Mouse (Mus musculus): ENCODE results near the gene Styxl1. TPM values are rescaled to one million over a fixed set of nuclear protein-coding genes. Genes with fewer than 3 reads are reported as not detected.
A peak's percentile ranks its signal among the peaks of the same experiment; 100 is the strongest.

The Styxl1 gene
- total RNA-seq, 2 experiments from 2014 or later: 2.1 TPM; not detected in 1

DNA sequence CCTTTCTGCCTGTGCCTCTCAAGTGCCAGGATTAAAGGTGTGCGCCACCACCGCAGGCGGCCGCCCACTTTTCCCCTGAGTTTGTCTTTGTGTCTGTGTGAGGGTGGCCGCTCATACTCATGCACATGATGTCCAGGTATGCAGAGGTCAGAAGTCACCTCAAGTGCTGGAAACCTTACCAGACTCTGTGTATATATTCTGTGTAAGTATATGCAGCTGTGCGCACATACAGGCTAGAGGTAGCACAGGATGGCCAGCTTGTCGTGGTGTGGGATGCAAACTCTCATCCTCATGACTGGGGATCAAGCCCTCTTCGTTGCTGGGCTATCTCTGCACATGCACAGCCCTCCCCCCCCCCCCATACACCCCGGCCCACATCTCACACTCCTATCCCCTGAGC lies 50.3 kb downstream of the Styxl1 start:
- ATAC-seq (replicated peaks; ENCODE audit: poor library complexity, severe bottlenecking): no peak

DNA sequence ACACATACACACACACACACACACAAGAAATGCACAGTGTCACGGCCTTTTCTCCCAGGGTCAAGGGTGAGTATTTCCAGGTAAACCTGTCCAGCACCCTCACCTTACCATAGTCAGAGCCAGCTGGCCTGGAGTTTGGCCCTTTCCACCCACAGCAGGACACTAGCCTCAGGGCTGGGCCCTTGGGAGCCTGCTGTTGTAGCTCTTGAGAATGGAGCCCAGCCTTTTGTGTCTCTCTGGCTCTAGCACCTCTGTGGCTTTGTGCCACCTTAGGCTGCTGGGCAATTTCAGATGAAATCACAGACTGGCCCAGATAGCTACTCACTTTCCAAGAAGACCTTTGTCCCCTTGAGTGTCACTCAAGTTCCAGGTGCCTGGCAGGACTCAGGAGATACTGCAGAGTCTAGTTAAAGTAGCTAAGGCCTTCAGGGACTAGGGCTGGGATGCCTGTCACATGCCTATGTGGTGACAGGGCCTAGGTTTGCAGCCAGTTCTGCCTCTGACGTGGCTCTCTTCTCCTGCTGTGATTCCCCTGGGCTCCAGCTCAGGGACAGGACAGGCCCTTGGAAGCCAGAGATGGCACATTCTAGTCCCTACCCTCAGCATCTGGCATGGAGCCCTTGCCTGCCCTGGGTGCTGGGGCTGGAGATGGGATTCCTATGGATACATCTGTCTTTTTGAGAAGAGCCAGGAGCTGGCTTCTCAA lies 51.4 kb downstream of the Styxl1 start:
- ATAC-seq (replicated peaks; ENCODE audit: poor library complexity, severe bottlenecking): no peak

DNA sequence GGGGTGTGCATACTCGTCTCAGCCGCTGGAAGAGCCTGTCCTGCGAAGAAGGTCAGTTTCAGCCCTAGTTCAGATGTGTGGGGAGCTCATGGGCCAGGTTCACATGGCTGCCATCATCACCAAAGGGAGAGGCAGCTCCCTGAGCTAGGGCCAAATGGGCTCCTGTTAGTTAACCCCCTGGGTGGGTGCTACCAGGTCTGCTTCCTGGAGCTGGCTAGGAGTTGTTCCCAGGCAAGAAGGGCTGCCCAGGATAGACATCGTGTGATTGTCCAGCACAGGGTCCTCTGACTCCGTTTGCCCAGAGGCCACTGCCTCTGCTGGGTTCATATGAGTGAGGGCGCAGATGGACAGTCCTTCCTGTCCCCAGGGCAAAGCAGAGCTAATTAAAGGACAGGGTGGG lies 52.2 kb downstream of the Styxl1 start:
- ATAC-seq (replicated peaks; ENCODE audit: poor library complexity, severe bottlenecking): no peak

DNA sequence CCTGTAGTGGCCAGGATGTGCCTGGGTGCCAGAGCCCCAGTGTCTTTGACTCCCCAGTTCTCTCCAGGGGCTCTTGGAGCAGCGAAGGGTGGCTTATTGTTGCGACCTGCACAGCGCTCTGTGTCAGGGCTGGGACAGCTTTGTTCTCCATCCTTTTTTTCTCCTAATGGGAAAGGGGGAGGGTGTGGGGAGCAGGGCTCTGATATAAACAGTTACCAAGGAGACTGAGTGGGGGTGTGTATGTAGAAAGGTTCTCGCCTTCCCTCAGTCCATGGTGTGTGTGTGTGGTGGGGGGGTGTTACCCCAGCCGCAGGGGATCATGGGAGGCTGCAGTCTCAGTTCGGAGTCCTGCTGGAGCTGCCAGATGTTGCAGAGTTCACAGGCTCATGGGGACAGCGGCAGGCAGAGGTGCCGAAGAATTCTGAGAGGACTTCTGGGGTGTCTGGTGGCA lies 52.8 kb downstream of the Styxl1 start:
- no peak for ATAC-seq (replicated peaks; ENCODE audit: poor library complexity, severe bottlenecking)

DNA sequence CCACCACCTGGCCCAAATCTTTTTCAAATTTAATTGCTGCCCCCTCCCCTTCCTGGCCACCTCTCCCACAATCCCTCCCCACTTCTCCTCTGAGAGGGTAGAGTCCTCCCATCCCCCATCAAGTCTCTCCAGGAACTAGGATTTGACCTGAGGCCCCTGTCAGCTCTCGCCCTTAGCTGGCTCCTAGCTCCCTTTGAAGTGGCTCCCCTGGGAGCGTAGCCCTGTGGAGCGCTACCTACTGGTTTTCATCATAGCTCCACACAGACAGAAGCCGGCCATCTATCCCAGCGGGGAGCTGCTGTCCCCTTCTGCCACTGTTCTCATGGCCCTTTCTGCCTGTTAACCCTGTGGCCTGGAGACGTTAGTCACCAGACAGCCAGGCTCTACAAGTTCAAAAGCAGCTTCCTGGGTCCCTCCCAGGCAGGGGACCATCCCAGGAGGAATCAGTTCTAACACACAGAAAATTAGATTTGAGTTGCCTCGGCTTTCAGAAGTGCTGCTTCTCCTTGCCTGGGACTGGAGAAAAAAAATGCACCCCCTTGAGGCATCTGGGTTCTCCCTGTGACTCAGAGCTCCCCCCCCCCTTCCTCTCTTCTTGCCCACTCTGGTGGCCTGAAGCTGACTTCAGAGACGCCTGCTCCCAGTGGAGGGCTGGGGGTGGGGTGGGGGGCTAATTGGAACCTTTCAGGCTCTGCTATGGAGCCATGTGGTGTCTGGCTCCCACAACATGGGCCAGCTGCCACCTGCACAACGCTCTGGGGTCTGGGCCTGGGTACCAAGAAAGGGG lies 53.5 kb downstream of the Styxl1 start:
- no peak for ATAC-seq (replicated peaks; ENCODE audit: poor library complexity, severe bottlenecking)

DNA sequence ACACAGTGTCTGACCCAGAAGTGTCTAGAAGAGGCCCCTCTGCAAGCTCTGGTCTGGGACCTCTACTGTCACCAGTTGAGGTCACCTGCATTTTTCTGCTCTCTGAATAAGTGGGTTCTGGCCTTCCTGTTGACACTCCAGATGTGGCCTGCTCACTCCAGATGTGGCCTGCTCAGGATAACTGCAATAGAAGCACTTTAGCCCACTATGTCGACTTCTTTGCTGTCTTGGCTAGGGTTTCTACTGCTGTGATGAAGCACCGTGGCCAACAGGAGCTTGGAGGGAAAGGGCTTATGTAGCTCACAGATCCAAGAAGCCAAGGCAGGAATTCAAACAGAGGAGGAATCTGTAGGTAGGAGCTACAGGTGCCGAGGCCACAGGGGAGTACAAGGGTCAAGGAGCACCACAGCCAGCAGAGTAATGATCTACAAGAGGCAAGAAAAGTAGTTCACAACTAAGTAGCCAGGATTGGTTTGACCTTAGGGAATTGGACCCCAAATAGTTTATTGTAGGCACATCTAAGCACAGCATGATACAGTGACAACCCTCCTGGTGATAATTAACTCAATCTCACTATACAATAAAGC lies 54.9 kb downstream of the Styxl1 start:
- ATAC-seq (replicated peaks; ENCODE audit: poor library complexity, severe bottlenecking): no peak

DNA sequence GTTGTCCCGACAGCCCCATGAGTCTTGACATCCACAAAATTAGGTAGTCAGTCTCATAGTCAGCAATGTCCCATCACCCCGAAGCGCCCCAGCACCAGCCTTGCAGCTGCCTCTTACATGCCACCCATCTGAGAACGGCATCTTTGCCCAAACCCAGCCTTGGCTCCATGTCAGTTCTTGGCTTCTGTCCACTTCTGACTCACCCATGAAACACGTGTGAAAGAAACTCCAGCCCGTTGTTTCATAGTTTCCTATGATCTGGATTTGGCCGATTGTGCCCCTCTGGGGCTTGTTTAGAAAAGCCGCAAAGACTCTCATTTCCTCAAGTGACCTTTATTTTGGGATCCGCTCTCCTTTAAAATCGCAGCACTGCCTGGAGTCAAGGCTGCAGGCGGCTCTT lies 56.1 kb downstream of the Styxl1 start:
- no peak for ATAC-seq (replicated peaks; ENCODE audit: poor library complexity, severe bottlenecking)

DNA sequence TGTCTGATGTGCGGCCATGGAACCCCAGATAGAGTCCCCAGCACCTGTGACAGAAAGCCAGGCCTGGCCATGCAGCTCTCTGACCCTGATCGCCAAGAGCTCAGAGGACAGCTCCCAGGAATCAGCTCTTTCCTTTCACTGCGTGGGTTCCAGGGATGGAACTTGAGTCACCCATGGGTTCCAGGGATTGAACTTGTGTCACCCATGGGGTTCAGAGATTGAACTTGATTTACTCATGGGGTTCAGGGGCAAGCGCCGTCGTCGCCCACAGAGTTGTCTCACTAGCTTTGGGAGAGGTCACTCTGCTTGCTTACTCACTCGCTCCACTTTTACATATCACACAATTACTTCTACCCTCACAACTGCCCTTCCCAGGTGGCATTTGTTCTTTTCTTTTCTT lies 57.1 kb downstream of the Styxl1 start:
- no peak for ATAC-seq (replicated peaks; ENCODE audit: poor library complexity, severe bottlenecking)

DNA sequence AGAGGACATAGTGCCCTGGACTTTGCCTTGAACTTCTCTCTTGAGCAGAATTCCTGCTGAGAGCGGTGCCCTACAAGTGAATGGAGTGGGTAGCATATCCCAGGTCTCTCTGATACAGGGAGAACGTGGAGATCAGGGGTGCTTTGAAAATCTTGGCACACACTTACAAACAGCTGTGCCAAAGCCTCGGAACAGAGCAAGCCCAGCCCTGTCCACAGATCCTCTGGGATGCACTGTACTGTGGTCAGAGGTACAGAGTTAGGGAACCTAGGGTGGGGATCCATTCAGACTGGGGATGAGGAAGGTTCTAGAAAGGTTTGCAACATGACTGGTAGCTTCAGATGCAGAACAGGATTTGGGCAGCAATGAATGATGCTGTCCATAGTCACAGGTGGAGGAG lies 58.1 kb downstream of the Styxl1 start:
- no peak for ATAC-seq (replicated peaks; ENCODE audit: poor library complexity, severe bottlenecking)

DNA sequence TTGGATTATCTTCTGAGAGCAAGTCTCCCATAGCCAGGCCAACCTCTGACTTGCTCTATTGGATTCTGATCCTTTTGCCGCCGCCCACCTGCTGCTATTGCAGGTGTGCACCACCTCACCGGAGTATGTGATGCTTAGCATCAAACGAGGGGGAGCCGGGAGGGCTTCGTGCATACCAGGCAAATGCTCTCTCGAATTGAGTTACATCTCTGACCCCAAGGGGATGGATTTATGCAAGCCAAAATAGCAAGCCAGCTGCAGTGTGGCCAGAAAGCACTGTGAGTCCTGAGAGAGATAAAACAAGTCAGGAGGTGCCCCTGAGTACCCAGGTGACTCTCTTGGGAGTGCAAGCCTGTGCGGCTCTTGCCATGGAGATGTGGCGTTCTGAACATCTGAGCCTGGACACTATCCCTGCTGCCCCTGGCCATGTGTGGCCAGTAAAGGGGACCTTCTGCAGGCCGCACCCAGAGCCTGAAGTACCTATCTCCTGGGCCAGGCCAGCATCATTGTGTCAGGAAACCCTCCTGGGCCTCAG lies 58.5 kb downstream of the Styxl1 start:
- ATAC-seq (replicated peaks; ENCODE audit: poor library complexity, severe bottlenecking): no peak

DNA sequence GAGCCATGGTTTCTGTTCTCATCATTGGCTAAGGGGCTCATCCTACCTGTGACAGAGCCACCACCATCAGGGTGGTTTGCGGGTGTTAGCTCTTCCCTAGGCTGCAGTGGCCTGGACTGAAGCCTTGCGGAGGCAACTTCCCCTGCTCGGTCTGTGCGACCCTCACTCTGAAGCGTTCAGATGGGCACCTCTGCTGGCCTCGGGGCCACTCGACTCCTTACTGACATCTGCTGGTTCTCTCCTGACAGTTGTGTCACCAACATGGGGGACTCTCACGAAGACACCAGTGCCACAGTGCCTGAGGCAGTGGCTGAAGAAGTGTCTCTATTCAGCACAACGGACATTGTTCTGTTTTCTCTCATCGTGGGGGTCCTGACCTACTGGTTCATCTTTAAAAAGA lies 62.6 kb downstream of the Styxl1 start:
- no peak for ATAC-seq (replicated peaks; ENCODE audit: poor library complexity, severe bottlenecking)

DNA sequence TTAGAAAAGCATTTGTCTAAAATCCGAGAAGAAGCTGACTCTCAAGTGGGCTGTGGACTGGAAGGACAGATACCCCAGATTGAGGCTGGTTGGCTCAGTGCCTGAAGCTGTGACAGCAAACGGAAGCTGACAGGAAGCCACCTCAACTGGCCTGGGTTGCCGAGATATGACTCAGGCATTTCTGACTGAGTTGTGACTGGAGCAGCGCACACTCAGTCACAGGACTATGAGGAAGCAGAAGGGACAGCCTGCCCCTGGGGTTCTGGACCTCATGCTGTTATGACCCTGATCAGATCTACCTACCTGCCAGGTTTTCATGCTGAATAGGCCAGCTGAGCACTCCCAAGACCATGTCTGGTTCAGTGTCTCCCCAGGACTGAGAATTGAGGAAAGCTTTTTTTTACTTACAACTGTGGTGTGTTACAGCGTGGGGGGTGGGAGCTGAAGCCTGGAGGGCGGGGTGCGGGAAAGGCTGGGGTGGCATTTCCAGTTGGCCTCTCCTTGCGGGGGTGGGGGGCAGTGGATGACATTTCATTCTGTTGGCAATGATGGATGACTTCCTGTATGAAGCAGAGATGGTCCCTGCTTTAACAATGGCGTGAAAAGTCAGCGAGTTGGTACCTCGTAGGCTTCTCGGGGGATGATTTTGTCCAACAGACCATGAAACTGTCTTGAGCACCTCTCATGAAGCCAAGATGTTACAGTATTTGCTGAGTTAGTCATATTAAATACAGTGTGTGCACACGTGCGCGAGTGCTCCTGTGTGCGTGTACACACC lies 64.6 kb downstream of the Styxl1 start:
- peak; percentile 92 for ATAC-seq (replicated peaks; ENCODE audit: poor library complexity, severe bottlenecking)

DNA sequence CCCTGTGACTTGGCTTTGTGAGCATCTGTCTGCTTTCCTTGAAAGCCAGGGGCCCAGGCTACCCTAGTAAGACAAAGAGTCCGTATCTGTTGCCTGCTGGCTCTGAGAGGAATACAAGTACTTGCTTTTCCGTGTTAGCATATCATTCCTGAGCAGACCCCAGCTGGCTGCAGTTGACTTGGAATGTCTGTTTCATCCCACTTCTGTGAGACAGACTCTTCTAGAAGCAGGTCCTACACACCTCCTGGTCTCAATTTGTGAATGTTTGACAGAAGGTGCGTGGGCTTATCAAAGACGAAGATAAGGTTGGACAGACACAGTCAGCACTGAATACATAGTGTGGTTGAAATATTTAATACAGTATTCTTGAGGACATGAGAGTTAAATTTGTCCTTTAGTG lies 65.4 kb downstream of the Styxl1 start:
- no peak for ATAC-seq (replicated peaks; ENCODE audit: poor library complexity, severe bottlenecking)

DNA sequence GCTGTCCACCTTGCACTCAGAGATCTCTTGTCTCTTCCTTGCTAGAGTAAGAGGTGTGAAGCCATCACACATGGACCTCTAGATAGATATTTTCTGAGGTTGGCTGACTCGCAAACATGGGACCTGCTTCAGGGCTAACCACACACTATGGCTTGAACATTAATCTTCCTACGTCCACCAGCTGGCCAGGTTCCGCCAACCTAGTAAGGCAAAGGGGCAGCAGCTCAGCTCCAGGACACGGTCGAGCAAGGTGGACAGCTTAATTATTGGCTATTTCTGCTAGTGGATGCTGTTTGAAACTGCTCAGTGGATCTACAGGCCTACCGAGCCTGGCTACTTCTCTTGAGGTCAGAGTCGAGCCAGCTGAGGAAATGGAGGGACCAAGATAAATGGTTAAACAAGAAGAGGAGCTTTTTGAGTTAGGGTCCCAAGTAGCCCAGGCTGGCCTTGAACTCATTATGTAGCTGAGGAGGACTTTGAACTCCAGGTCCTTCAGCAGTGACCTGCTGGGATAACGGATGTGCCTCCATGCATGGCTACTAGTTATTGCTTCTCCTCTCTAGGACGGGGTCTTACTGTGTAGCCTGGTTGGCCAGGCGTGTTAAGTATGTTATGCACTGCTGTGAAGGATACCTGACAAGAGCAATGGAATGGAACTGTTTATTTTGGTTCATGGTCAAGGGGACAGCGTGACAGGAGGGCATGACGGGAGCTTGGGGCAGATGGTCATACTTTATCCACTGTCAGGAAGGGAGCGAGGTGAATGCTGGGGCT lies 66.4 kb downstream of the Styxl1 start:
- no peak for ATAC-seq (replicated peaks; ENCODE audit: poor library complexity, severe bottlenecking)

DNA sequence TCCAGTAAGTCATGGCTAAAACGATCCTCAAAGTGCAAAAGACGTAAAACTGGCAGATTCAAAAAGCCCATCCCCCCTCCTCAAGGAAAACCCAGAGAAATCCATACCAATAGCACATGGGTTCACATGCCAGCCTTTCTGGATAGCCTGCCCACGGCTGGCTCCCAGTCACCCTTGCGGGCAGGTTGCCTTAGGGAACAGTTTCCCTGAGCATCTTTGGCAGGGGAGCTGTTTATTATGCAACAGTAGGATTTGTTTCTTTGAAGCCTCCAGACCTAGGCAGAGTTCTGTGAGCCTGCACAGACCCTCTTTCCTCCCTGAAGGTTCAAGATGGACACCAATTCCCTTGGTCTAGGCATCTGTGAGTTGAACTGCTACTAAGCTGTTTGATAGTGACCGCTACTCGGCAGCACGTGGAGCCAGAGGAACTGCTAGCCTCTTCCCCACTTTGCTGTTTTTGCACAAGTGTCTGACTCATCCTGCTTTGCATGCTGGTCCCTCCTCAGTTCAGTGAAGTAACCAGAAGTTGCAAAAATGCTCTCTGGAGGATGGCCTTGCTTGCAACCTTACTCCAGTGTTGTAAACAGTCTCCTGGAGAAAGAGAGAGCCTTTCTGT lies 67.5 kb downstream of the Styxl1 start:
- ATAC-seq (replicated peaks; ENCODE audit: poor library complexity, severe bottlenecking): peak; percentile 75

DNA sequence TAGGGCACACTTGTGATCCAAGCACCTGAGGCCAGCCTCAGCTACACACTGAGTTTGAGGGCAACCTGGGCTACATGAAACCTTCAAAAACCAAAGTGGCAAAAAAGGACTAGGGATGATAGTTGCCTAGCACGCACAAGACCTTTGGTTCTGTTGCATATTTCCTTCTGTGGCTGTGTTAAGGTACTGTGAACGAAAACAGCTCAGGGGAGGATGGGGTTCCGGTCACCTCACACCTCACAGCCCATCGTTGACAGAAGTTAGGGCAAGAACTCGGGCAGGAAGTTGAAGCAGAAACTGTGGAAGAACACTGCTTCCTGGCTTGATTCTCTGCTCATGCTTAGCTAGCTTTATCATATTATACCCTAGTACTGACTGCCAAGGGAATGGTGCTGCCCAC lies 68.5 kb downstream of the Styxl1 start:
- ATAC-seq (replicated peaks; ENCODE audit: poor library complexity, severe bottlenecking): no peak

DNA sequence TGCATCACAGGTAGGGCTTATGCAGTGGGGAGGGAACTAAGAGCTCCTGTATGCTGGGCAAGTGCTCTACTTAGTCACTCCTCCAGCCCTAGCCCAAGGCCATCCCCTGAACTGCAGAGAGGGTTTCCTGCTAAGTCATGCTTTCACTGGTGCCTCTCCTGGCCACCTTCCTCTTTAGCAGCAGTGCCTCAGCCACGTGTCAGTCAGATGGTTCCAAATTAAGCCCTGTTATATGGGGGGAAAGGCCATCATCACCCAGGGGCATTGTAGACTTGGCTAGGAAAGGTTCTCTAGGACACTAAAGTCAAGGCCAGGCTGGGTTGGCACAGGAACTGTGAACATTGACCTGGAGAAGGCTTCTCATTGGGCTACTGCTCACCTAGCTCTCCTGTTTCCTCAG lies 70.3 kb downstream of the Styxl1 start:
- ATAC-seq (replicated peaks; ENCODE audit: poor library complexity, severe bottlenecking): peak; percentile 65

DNA sequence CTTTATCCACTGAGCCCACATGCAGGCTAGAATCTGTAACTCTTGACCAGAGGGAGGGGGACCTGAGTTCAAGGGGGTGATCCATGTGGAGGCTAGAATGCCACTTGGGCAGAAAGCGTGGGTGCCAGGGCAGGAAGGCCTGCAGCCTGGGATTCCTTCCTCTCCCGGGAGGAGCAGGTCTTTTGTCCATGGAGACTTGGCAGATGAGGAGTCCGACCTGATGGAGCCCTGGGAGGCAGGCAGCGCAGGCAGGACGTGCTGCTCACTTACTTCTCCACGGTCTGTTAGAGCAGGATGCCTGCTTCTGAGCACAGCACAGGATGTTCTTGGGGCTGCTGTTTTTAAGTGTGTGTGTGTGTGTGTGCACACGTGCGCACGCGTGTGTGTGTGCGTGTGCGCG lies 71.1 kb downstream of the Styxl1 start:
- no peak for ATAC-seq (replicated peaks; ENCODE audit: poor library complexity, severe bottlenecking)

DNA sequence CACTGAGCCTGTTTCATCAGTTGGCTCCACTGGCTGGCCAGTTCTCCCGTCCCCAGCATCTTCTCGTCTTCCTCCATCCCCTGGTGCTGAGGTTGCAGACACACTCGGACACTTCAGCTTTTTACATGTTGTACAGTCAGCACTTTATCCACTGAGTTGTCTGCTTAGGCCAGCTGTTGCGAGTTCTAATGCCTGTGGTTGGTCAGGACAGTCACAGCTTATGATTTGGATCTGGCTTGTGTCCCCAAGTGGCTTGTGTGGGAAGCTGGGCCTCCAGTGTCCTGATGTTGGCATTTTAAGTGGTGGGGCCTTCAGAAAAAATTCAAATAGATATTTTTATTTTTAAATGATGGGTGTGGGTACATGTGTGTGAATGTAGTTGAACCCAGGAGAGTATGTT lies 72.8 kb downstream of the Styxl1 start:
- ATAC-seq (replicated peaks; ENCODE audit: poor library complexity, severe bottlenecking): no peak
